Mouse (Mus musculus): ENCODE results near the gene Tanc2. TPM values are rescaled to one million over a fixed set of nuclear protein-coding genes. Genes with fewer than 3 reads are reported as not detected.
A peak's percentile ranks its signal among the peaks of the same experiment; 100 is the strongest.

Tanc2 gene
- polyA plus RNA-seq, 1 experiment from 2014 or later: 52.9 TPM

GRCm38 (mm10) chr11:105591905-105592304 is 2.1 kb downstream of the Tanc2 start:
- peak overlapping the region; percentile 65 for H3K4me2 ChIP-seq (replicated peaks)
- H3K27me3 ChIP-seq (ENCODE audit: control insufficient read depth, insufficient read depth, low read length): no peaks in the 10 kb centered on the region
- H3K36me3 ChIP-seq (replicated peaks; ENCODE audit: control insufficient read depth, insufficient read depth): no peaks in the 10 kb centered on the region
- peak overlapping the region; percentile 97 for H3K4me3 ChIP-seq (replicated peaks; ENCODE audit: low read length)
- WGBS: 34% methylated on average over 1 of the region's 1 CpGs
- DNase-seq (ENCODE audit: low spot score) (peak; percentile 84), ATAC-seq (ENCODE audit: low FRiP score) (no peak)
- H3K27ac ChIP-seq: peak overlapping the region; percentile 97
- H3K9me3 ChIP-seq (ENCODE audit: control insufficient read depth, low read length): no peaks in the 10 kb centered on the region
- peak overlapping the region; percentile 99 for H3K9ac ChIP-seq
- H3K4me1 ChIP-seq (replicated peaks; ENCODE audit: control insufficient read depth, insufficient read depth, low read length): 0 out of 2 replicates have a peak, but pooled peaks cover 4% of the 10 kb centered on the region

- H3K4me2 ChIP-seq (replicated peaks): no peak overlapping the region
- H3K9ac ChIP-seq: no peak overlapping the region
- H3K36me3 ChIP-seq (replicated peaks; ENCODE audit: control insufficient read depth, insufficient read depth): no peaks in the 10 kb centered on the region
- DNase-seq (ENCODE audit: low spot score) (no peak), ATAC-seq (ENCODE audit: low FRiP score) (no peak)
- H3K27ac ChIP-seq: no peak overlapping the region
- H3K4me3 ChIP-seq (replicated peaks; ENCODE audit: low read length): no peak overlapping the region
- H3K27me3 ChIP-seq (ENCODE audit: control insufficient read depth, insufficient read depth, low read length): no peaks in the 10 kb centered on the region
- 0 out of 2 replicates have a peak, but pooled peaks cover 3% of the 10 kb centered on the region for H3K4me1 ChIP-seq (replicated peaks; ENCODE audit: control insufficient read depth, insufficient read depth, low read length)
- no peaks in the 10 kb centered on the region for H3K9me3 ChIP-seq (ENCODE audit: control insufficient read depth, low read length)
Measured at GRCm38 (mm10) chr11:105602177-105602576, 12.4 kb downstream of the Tanc2 start.

GRCm38 (mm10) chr11:105626201-105626600 is 36.4 kb downstream of the Tanc2 start:
- Histone ChIP-seq H3K9ac (no peak overlapping the region), H3K9me3 (ENCODE audit: control insufficient read depth, low read length) (no peaks in the 10 kb centered on the region), H3K27ac (no peak overlapping the region), H3K36me3 (replicated peaks; ENCODE audit: control insufficient read depth, insufficient read depth) (no peaks in the 10 kb centered on the region; the same call in 1 of the 2 replicates), H3K4me3 (replicated peaks; ENCODE audit: low read length) (no peak overlapping the region), H3K27me3 (ENCODE audit: control insufficient read depth, insufficient read depth, low read length) (no peaks in the 10 kb centered on the region), H3K4me2 (replicated peaks) (no peak overlapping the region), H3K4me1 (replicated peaks; ENCODE audit: control insufficient read depth, insufficient read depth, low read length) (no peaks in the 10 kb centered on the region)
- DNase-seq (ENCODE audit: low spot score): no peak
- no peak for ATAC-seq (ENCODE audit: low FRiP score)
- 91% methylated on average over 1 of the region's 1 CpGs for WGBS

DNA sequence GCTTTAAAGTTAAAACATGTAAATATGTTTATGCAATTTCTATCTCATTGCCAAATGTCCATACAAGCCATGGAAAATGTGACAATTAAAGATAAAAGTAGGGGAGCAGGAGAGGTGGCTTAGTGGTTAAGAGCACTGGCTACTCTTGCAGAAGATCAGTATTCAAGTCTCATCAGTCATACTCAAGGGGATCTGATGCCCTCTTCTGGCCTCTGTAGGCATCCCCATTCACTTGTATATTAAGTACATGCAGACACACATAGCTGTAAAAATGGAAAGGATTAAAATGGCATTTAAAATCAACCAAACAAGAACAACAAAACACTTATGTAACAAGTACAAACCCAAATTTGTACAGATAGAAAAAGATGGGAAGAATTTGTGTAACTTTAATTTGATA is 54.2 kb downstream of the Tanc2 start:
- H3K27ac ChIP-seq: no peak overlapping the region
- no peak overlapping the region for H3K4me2 ChIP-seq (replicated peaks)
- H3K4me3 ChIP-seq (replicated peaks; ENCODE audit: low read length): no peak overlapping the region
- no peak for ATAC-seq (ENCODE audit: low FRiP score)
- H3K27me3 ChIP-seq (ENCODE audit: control insufficient read depth, insufficient read depth, low read length): no peaks in the 10 kb centered on the region
- H3K9ac ChIP-seq: no peak overlapping the region
- H3K36me3 ChIP-seq (replicated peaks; ENCODE audit: control insufficient read depth, insufficient read depth): no peaks in the 10 kb centered on the region
- no peak for DNase-seq (ENCODE audit: low spot score)
- no peaks in the 10 kb centered on the region for H3K9me3 ChIP-seq (ENCODE audit: control insufficient read depth, low read length)
- H3K4me1 ChIP-seq (replicated peaks; ENCODE audit: control insufficient read depth, insufficient read depth, low read length): no peaks in the 10 kb centered on the region

DNA sequence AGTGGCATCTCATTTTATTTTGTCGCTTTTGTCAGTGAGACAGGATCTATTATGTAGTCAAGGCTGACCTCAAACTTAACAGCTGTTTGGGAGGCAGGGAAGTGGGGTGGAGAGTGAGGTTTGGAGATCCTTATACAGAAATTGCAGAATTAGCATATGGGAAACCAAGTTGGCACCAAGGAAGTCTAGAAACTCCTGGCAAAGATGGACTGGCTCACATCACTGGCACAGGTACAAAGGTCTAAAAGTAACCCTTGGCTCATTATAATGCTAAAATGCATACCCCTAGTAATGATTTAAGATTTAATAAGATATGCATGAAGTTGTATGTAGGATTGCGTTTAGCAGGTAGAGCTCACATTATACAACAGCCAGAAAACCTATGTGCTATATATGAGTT is 58.2 kb downstream of the Tanc2 start:
- no peaks in the 10 kb centered on the region for H3K27me3 ChIP-seq (ENCODE audit: control insufficient read depth, insufficient read depth, low read length)
- H3K36me3 ChIP-seq (replicated peaks; ENCODE audit: control insufficient read depth, insufficient read depth): no peaks in the 10 kb centered on the region
- no peak overlapping the region for H3K27ac ChIP-seq
- no peak overlapping the region for H3K9ac ChIP-seq
- no peaks in the 10 kb centered on the region for H3K4me1 ChIP-seq (replicated peaks; ENCODE audit: control insufficient read depth, insufficient read depth, low read length)
- ATAC-seq (ENCODE audit: low FRiP score) (no peak), DNase-seq (ENCODE audit: low spot score) (no peak)
- WGBS: 90% methylated on average over 2 of the region's 2 CpGs
- no peak overlapping the region for H3K4me2 ChIP-seq (replicated peaks)
- H3K4me3 ChIP-seq (replicated peaks; ENCODE audit: low read length): no peak overlapping the region
- H3K9me3 ChIP-seq (ENCODE audit: control insufficient read depth, low read length): no peaks in the 10 kb centered on the region

GRCm38 (mm10) chr11:105654616-105655015 is 64.8 kb downstream of the Tanc2 start:
- Histone ChIP-seq H3K4me1 (replicated peaks; ENCODE audit: control insufficient read depth, insufficient read depth, low read length) (no peaks in the 10 kb centered on the region), H3K9ac (no peak overlapping the region), H3K27me3 (ENCODE audit: control insufficient read depth, insufficient read depth, low read length) (no peaks in the 10 kb centered on the region), H3K27ac (no peak overlapping the region), H3K36me3 (replicated peaks; ENCODE audit: control insufficient read depth, insufficient read depth) (no peaks in the 10 kb centered on the region), H3K4me2 (replicated peaks) (no peak overlapping the region), H3K9me3 (ENCODE audit: control insufficient read depth, low read length) (no peaks in the 10 kb centered on the region), H3K4me3 (replicated peaks; ENCODE audit: low read length) (no peak overlapping the region)
- DNase-seq (ENCODE audit: low spot score) (no peak), ATAC-seq (ENCODE audit: low FRiP score) (no peak)
- WGBS: 97% methylated on average over 2 of the region's 2 CpGs

- H3K4me1 ChIP-seq (replicated peaks; ENCODE audit: control insufficient read depth, insufficient read depth, low read length): no peaks in the 10 kb centered on the region
- no peaks in the 10 kb centered on the region for H3K36me3 ChIP-seq (replicated peaks; ENCODE audit: control insufficient read depth, insufficient read depth)
- WGBS: 76% methylated on average over 4 of the region's 4 CpGs
- no peak for ATAC-seq (ENCODE audit: low FRiP score)
- no peak overlapping the region for H3K4me3 ChIP-seq (replicated peaks; ENCODE audit: low read length)
- H3K27me3 ChIP-seq (ENCODE audit: control insufficient read depth, insufficient read depth, low read length): no peaks in the 10 kb centered on the region
- H3K4me2 ChIP-seq (replicated peaks): no peak overlapping the region
- H3K27ac ChIP-seq: no peak overlapping the region
- no peak overlapping the region for H3K9ac ChIP-seq
- no peak for DNase-seq (ENCODE audit: low spot score)
- no peaks in the 10 kb centered on the region for H3K9me3 ChIP-seq (ENCODE audit: control insufficient read depth, low read length)
Measured at GRCm38 (mm10) chr11:105655335-105655734, 65.5 kb downstream of the Tanc2 start.

- no peak overlapping the region for H3K4me2 ChIP-seq (replicated peaks)
- DNase-seq (ENCODE audit: low spot score) (no peak), ATAC-seq (ENCODE audit: low FRiP score) (no peak)
- H3K4me1 ChIP-seq (replicated peaks; ENCODE audit: control insufficient read depth, insufficient read depth, low read length): no peaks in the 10 kb centered on the region
- H3K36me3 ChIP-seq (replicated peaks; ENCODE audit: control insufficient read depth, insufficient read depth): no peaks in the 10 kb centered on the region
- H3K9ac ChIP-seq: no peak overlapping the region
- H3K27ac ChIP-seq: no peak overlapping the region
- WGBS: 87% methylated on average over 1 of the region's 1 CpGs
- H3K27me3 ChIP-seq (ENCODE audit: control insufficient read depth, insufficient read depth, low read length): no peaks in the 10 kb centered on the region
- no peak overlapping the region for H3K4me3 ChIP-seq (replicated peaks; ENCODE audit: low read length)
- no peaks in the 10 kb centered on the region for H3K9me3 ChIP-seq (ENCODE audit: control insufficient read depth, low read length)
Measured at GRCm38 (mm10) chr11:105667879-105668278, 78.1 kb downstream of the Tanc2 start.

- H3K36me3 ChIP-seq (replicated peaks; ENCODE audit: control insufficient read depth, insufficient read depth): no peaks in the 10 kb centered on the region
- no peak overlapping the region for H3K4me2 ChIP-seq (replicated peaks)
- ATAC-seq (ENCODE audit: low FRiP score) (no peak), DNase-seq (ENCODE audit: low spot score) (no peak)
- no peak overlapping the region for H3K9ac ChIP-seq
- H3K27me3 ChIP-seq (ENCODE audit: control insufficient read depth, insufficient read depth, low read length): no peaks in the 10 kb centered on the region
- H3K27ac ChIP-seq: no peak overlapping the region
- no peaks in the 10 kb centered on the region for H3K4me1 ChIP-seq (replicated peaks; ENCODE audit: control insufficient read depth, insufficient read depth, low read length)
- H3K9me3 ChIP-seq (ENCODE audit: control insufficient read depth, low read length): no peaks in the 10 kb centered on the region
- no peak overlapping the region for H3K4me3 ChIP-seq (replicated peaks; ENCODE audit: low read length)
- 90% methylated on average over 1 of the region's 1 CpGs for WGBS
Measured at GRCm38 (mm10) chr11:105678996-105679395, 89.2 kb downstream of the Tanc2 start.

DNA sequence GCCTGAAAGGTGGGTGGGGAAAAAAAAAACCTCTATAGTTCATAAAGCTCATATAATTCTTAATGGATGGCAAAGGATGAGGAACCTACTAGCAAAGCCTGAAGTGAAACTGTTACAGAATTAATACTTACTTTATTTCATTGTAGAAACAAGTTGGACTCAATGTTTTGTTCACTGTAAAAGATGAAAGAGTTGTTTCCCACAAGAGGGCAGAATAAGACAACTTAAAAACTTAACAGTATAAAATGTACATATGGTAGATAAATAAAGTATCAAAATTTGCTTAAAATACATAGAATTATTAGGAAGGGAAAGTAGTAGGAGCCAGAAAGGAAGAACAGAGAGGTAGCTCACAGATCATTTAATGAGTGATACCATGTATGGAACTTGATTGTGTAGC is 95.0 kb downstream of the Tanc2 start:
- Histone ChIP-seq H3K4me1 (replicated peaks; ENCODE audit: control insufficient read depth, insufficient read depth, low read length) (no peaks in the 10 kb centered on the region), H3K36me3 (replicated peaks; ENCODE audit: control insufficient read depth, insufficient read depth) (no peaks in the 10 kb centered on the region), H3K4me2 (replicated peaks) (no peak overlapping the region), H3K9ac (no peak overlapping the region), H3K4me3 (replicated peaks; ENCODE audit: low read length) (no peak overlapping the region), H3K27me3 (ENCODE audit: control insufficient read depth, insufficient read depth, low read length) (no peaks in the 10 kb centered on the region), H3K27ac (no peak overlapping the region), H3K9me3 (ENCODE audit: control insufficient read depth, low read length) (no peaks in the 10 kb centered on the region)
- DNase-seq (ENCODE audit: low spot score) (no peak), ATAC-seq (ENCODE audit: low FRiP score) (no peak)
